Mouse (Mus musculus) liver, embryonic 12.5 days (tissue): ENCODE data around the gene Ncan. TPM values are rescaled to one million over a fixed set of nuclear protein-coding genes. Genes with fewer than 3 reads are reported as not detected.

Experiments used
- ATAC-seq: fragments of 200-750 bp; cut with Nextera tagmentation; 2 replicates; pipeline ENCODE4 v1.8.0; 2017; ENCODE audit warnings: moderate number of reproducible peaks, mild to moderate bottlenecking, moderate library complexity
- H3K27ac ChIP-seq: fragments of 300-500 bp; sonication (generic); 2 replicates; pipeline ENCODE4 v1.5.1; 2016; ENCODE audit warnings: mild to moderate bottlenecking
- H3K27me3 ChIP-seq: fragments of 300-500 bp; sonication (generic); replicated peaks from 2 replicates; pipeline ENCODE4 v1.6.1; 2016; ENCODE audit warnings: mild to moderate bottlenecking, moderate library complexity
- H3K36me3 ChIP-seq: fragments of 300-500 bp; sonication (generic); 2 replicates; pipeline ENCODE4 v1.6.1; 2016; ENCODE audit warnings: mild to moderate bottlenecking, moderate library complexity
- H3K4me1 ChIP-seq: fragments of 300-500 bp; sonication (generic); 2 replicates; pipeline ENCODE4 v1.6.1; 2016
- H3K4me2 ChIP-seq: fragments of 300-500 bp; sonication (generic); 2 replicates; pipeline ENCODE4 v1.6.1; 2016; ENCODE audit warnings: mild to moderate bottlenecking, moderate library complexity
- H3K4me3 ChIP-seq: fragments of 300-500 bp; sonication (generic); 2 replicates; pipeline ENCODE4 v1.5.1; 2016; ENCODE audit warnings: mild to moderate bottlenecking, moderate library complexity
- H3K9ac ChIP-seq: fragments of 300-500 bp; sonication (generic); 2 replicates; pipeline ENCODE4 v1.6.1; 2016; ENCODE audit warnings: mild to moderate bottlenecking, moderate library complexity
- H3K9me3 ChIP-seq: fragments of 300-500 bp; sonication (generic); replicated peaks from 2 replicates; pipeline ENCODE4 v1.6.1; 2016; ENCODE audit warnings: mild to moderate bottlenecking, moderate library complexity
- WGBS: fragments of 180-500 bp; shearing (Covaris S2); methylation state at CpG from one replicate; pipeline ENCODE4 v1.1.7; 2016; ENCODE audit not compliant: insufficient replicate concordance; 5-methylcytosine and 5-hydroxymethylcytosine counted together
- polyA plus RNA-seq: library from polyadenylated mRNA; unstranded; fragments of >200 nt; fragmentation: Nextera tagmentation; extraction: Ambion mirVana; gene quantifications from 2 replicates; pipeline ENCODE4 v1.2.1, GENCODE M21; 2016

Gene Ncan
- polyA plus RNA-seq, 1 experiment from 2014 or later, result not detected

- Histone ChIP-seq H3K9me3 (no peaks in the 10 kb centered on the region), H3K27me3 (peaks cover 42% of the 10 kb centered on the region), H3K27ac (no peak overlapping the region), H3K4me3 (no peak overlapping the region), H3K4me2 (no peak overlapping the region), H3K36me3 (no peaks in the 10 kb centered on the region), H3K4me1 (no peaks in the 10 kb centered on the region), H3K9ac (no peak overlapping the region)
- ATAC-seq, result no peak
- 49% methylated on average over 8 of the region's 8 CpGs for WGBS
Observed at GRCm38 (mm10) chr8:70099276-70099675, 21.4 kb downstream of the Ncan start.

DNA sequence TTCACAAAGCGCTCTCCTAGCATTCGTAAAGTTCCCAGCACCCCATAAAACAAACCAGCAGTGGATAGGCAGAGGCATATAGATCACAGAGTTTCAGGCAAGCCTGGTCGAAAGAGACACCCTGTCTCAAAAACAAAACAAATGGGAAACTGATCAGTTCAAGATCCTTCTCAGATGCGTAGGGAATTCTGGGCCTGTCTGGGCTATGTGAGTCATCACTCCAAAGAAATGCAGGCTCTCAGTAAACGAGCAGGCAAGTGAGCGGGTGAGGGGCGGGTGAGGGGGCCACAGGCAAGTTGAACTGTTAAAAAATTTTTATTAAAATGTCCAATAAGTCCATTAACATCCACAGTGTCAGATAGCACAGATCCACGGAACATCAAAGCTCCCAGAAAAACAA lies 27.9 kb downstream of the Ncan start:
- Histone ChIP-seq H3K4me2 (no peak overlapping the region), H3K27ac (no peak overlapping the region), H3K4me1 (peaks cover 4% of the 10 kb centered on the region; the same call in 1 of the 2 replicates), H3K36me3 (no peaks in the 10 kb centered on the region), H3K9me3 (no peaks in the 10 kb centered on the region), H3K9ac (no peak overlapping the region), H3K4me3 (no peak overlapping the region), H3K27me3 (peaks cover 85% of the 10 kb centered on the region)
- ATAC-seq, result no peak
- WGBS, result 48% methylated on average over 8 of the region's 8 CpGs

DNA sequence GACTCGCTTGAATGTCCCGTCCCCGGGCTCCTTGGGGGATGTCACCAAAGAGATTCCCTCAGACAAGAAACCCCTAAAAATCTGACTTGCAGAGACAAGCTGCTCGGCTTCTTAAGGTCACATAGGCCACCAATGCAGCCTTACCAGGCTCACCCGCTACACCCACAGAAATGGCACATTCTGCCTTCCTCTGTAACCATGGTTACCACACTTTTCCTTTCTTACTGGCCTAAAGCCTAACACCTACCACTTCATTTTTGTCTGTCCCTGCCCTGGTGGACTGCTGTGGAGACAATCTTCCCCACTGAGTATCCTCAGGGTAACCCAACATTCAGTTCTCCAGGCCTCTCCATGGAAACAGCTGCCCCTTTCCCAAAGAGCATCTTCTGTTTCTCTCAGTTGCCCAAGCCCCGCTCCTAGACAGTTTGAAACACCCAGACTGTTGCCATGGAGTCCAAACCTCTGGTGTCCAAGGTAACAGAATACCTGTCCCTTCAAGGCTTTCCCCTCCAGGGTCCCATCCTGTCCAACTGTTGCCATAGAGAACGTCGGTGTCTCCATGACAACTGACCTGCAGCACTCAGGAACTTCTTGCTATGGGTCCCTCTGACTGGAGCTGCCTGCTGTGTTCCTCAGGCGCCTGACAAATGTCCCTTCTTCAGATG lies 31.2 kb downstream of the Ncan start:
- 52% methylated on average over 9 of the region's 9 CpGs for WGBS
- no peaks in the 10 kb centered on the region for H3K36me3 ChIP-seq
- H3K27ac ChIP-seq, result no peak overlapping the region
- H3K4me1 ChIP-seq, result peaks cover 8% of the 10 kb centered on the region
- peaks cover 96% of the 10 kb centered on the region for H3K27me3 ChIP-seq
- H3K4me2 ChIP-seq, result no peak overlapping the region
- no peaks in the 10 kb centered on the region for H3K9me3 ChIP-seq
- H3K4me3 ChIP-seq, result no peak overlapping the region
- no peak for ATAC-seq
- no peak overlapping the region for H3K9ac ChIP-seq

DNA sequence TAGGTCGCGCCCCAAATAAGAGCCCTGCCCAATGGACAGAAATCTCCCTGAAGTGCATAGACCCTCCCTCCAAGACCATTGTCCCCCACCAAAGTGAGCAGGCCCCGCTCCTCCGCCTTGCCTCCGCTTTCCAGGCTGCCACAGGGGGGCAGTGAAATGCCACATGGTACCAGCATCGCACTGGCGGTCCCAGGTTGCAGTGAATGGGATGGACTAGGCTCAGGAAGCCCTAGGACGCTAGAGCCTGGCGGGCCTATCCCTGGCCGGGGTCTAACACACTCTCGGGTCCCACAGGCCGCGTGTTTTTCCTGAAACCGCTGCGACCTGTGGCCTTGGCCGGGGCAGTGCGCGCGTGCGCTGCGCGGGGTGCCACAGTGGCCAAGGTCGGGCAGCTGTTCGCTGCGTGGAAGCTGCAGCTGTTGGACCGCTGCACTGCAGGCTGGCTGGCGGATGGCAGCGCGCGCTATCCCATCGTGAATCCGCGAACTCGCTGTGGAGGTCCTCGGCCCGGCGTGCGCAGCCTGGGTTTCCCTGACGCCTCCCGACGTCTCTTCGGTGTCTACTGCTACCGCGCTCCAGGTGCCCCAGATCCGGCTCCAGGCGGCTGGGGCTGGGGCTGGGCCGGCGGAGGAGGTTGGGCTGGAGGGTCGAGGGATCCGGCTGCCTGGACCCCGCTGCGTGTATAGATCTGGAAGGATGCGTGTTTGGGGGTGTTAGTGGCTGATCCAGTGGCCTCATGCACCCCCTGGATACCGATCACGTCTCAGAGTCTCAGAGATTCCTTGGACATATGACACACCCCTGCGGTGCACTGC lies 32.6 kb downstream of the Ncan start:
- H3K9ac ChIP-seq, result no peak overlapping the region
- peaks cover 21% of the 10 kb centered on the region for H3K4me1 ChIP-seq
- no peak overlapping the region for H3K27ac ChIP-seq
- peak overlapping the region; percentile 48 for H3K4me2 ChIP-seq
- no peaks in the 10 kb centered on the region for H3K36me3 ChIP-seq
- H3K9me3 ChIP-seq, result no peaks in the 10 kb centered on the region
- H3K27me3 ChIP-seq, result peaks cover 97% of the 10 kb centered on the region
- WGBS, result 7% methylated on average over 56 of the region's 56 CpGs
- peak; percentile 31; the same call in 1 of the 2 replicates for ATAC-seq
- peak overlapping the region; percentile 24 for H3K4me3 ChIP-seq

GRCm38 (mm10) chr8:70087237-70087636 lies 33.4 kb downstream of the Ncan start:
- ATAC-seq, result no peak
- H3K4me2 ChIP-seq, result no peak overlapping the region
- no peak overlapping the region for H3K9ac ChIP-seq
- no peaks in the 10 kb centered on the region for H3K9me3 ChIP-seq
- WGBS, result 6% methylated on average over 7 of the region's 7 CpGs
- H3K36me3 ChIP-seq, result no peaks in the 10 kb centered on the region
- H3K27me3 ChIP-seq, result peaks cover 100% of the 10 kb centered on the region
- peaks cover 22% of the 10 kb centered on the region for H3K4me1 ChIP-seq
- no peak overlapping the region for H3K27ac ChIP-seq
- no peak overlapping the region for H3K4me3 ChIP-seq

DNA sequence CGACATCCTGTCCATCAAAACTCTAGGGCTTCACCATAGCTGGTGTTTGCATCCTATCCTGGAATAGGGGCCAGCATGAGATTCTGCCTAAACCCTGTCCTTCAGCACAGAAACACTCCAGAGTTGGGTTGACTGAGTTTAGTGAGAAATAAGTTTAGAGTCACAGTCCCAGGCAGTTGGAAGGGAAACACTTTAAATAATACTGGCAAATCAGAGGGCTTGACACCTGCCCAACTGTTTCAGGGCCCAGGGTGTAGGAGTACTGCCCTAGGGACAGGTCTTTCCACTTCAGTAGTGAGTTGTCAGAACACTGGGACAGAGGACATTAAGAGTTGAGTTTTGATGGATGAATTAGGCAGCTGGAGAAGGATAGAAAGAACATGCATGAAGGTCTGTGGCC lies 34.5 kb downstream of the Ncan start:
- no peak overlapping the region for H3K4me3 ChIP-seq
- H3K27ac ChIP-seq, result no peak overlapping the region
- no peak overlapping the region for H3K9ac ChIP-seq
- peaks cover 22% of the 10 kb centered on the region for H3K4me1 ChIP-seq
- WGBS, result 32% methylated on average over 1 of the region's 1 CpGs
- no peaks in the 10 kb centered on the region for H3K9me3 ChIP-seq
- peaks cover 100% of the 10 kb centered on the region for H3K27me3 ChIP-seq
- ATAC-seq, result no peak
- no peaks in the 10 kb centered on the region for H3K36me3 ChIP-seq
- H3K4me2 ChIP-seq, result no peak overlapping the region

- H3K9ac ChIP-seq, result no peak overlapping the region
- ATAC-seq, result no peak
- 3% methylated on average over 71 of the region's 71 CpGs for WGBS
Observed at GRCm38 (mm10) chr8:70084191-70085065, 36.2 kb downstream of the Ncan start.

GRCm38 (mm10) chr8:70083285-70083684 lies 37.4 kb downstream of the Ncan start, which contains the start of gene Hapln4:
Gene Hapln4 (plus strand): TSS chr8:70083457.
- no peak within 1 kb of the TSS for H3K27ac ChIP-seq
- no peak for ATAC-seq
- peak within 1 kb of the TSS; percentile 43 for H3K4me3 ChIP-seq
- peaks cover 81% of the 10 kb centered on the region for H3K27me3 ChIP-seq
- H3K4me2 ChIP-seq, result peak within 1 kb of the TSS; percentile 59
- no peaks in the 10 kb centered on the region for H3K36me3 ChIP-seq
- WGBS, result under 1% methylated on average over 26 of the region's 26 CpGs
- H3K9me3 ChIP-seq, result no peaks in the 10 kb centered on the region
- H3K4me1 ChIP-seq, result peaks cover 22% of the 10 kb centered on the region
- H3K9ac ChIP-seq, result no peak within 1 kb of the TSS

More at GRCm38 (mm10) chr8:70084191-70085065, 36.2 kb downstream of the Ncan start:
- Histone ChIP-seq H3K4me2 (peak overlapping the region; percentile 59), H3K36me3 (no peaks in the 10 kb centered on the region), H3K27me3 (peaks cover 89% of the 10 kb centered on the region), H3K4me3 (peak overlapping the region; percentile 43), H3K4me1 (peaks cover 22% of the 10 kb centered on the region), H3K9me3 (no peaks in the 10 kb centered on the region), H3K27ac (no peak overlapping the region)

- Histone ChIP-seq H3K4me3 (no peak overlapping the region), H3K4me2 (no peak overlapping the region), H3K27ac (no peak overlapping the region), H3K4me1 (peaks cover 17% of the 10 kb centered on the region), H3K9me3 (no peaks in the 10 kb centered on the region), H3K27me3 (peaks cover 68% of the 10 kb centered on the region), H3K36me3 (no peaks in the 10 kb centered on the region), H3K9ac (no peak overlapping the region)
- 77% methylated on average over 2 of the region's 2 CpGs for WGBS
- no peak for ATAC-seq
Observed at GRCm38 (mm10) chr8:70081976-70082375, 38.7 kb downstream of the Ncan start.

DNA sequence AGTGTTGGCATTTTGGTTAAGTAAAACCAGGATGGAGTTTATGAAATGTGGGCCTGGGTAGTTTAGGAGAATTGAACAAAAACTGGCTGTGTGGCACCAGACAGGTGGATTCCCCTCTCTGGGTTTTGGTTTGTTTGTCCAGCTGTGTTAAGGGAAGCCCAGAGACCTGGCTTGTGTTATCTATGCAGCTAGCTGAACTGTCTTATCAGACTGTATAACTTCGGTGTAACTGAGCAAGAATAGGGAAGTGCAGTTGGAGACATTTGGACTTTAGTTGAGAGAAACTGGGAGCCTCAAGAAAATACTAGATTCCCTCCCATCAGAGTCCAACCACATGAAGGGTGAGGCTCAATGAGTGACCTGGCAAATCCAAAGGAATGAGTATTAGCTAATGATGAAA lies 47.0 kb downstream of the Ncan start:
- Histone ChIP-seq H3K27me3 (0 out of 2 replicates have a peak, but pooled peaks cover 9% of the 10 kb centered on the region), H3K9me3 (no peaks in the 10 kb centered on the region), H3K36me3 (peaks cover 36% of the 10 kb centered on the region), H3K4me3 (no peak overlapping the region), H3K9ac (no peak overlapping the region), H3K27ac (no peak overlapping the region), H3K4me1 (peaks cover 19% of the 10 kb centered on the region), H3K4me2 (no peak overlapping the region)
- 3% methylated on average over 1 of the region's 1 CpGs for WGBS
- no peak for ATAC-seq

DNA sequence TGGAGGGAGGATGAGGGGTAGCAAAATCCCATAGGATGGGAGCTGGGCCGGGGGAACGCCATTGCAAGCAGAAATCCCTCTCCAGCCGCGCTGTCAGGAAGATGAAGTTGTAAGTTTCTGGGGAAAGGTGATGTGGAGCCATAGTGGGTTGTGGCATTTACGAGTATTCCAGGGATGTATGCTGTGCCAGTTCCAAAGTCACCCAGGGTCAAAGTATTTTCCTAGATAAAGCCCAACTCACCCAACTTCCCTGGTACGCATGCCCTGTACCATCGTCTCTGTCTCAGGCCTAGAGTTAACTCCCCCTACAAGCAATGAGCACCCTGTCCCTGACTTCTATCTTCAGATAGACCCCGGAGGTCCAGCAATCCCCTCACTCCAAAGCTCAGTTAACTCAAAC lies 47.6 kb downstream of the Ncan start:
- 60% methylated on average over 8 of the region's 8 CpGs for WGBS
- H3K9ac ChIP-seq, result peak overlapping the region; percentile 51
- peak overlapping the region; percentile 40 for H3K4me3 ChIP-seq
- no peaks in the 10 kb centered on the region for H3K9me3 ChIP-seq
- H3K4me2 ChIP-seq, result peak overlapping the region; percentile 74
- H3K27ac ChIP-seq, result no peak overlapping the region
- H3K27me3 ChIP-seq, result 0 out of 2 replicates have a peak, but pooled peaks cover 9% of the 10 kb centered on the region
- H3K36me3 ChIP-seq, result peaks cover 42% of the 10 kb centered on the region
- H3K4me1 ChIP-seq, result peaks cover 19% of the 10 kb centered on the region
- ATAC-seq, result no peak; the same call in 1 of the 2 replicates
